ENCODE assay signal across 8 mouse cellular contexts in the genomic region with DNA sequence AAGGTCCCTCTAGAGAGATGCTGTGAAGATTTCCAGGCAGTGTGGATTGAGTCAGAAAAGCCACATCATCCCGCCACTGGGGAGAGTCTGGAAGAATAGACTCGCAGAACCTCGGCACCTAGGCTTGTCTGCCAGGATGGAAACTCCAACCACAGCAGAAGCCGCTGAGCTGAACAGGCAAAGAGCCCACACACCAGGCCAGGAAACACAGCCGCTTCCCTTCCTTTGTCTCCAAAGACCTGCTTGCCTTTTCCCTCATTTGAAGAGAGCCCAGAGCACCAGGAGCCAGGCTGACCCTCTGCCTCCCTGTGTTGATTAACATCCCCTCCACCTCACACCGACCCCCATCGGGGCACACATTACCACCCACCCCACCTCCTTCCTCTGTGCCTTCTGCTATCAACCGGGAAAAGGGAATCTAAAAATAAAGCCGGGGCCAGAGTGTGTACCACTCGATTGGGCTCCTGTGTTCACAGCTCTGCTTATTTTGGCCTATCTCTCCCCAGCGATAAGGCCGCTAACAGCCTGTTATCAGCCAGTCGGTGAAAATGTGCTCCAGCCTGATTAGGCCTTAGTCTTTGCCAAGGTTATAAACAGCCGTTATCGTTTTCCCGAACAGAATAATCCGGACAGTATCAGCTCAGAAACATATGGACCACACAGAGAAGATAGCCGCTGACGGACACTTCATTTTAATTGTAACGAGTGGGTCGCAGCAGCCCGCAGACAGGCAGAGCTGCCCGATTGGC.
DNase-seq lines count a peak whose midpoint lies in the region; ATAC-seq and TF ChIP-seq lines count a peak whose summit lies in the region.

No protein-coding gene starts in this region.

- intact Hi-C loops in heart, postnatal 14 days (cut with DNase I): loop anchor here (5.0 kb wide), 2 partner anchors 84 to 139 kb away; no protein-coding TSS in a partner anchor
- intact Hi-C loops in left cerebral cortex, postnatal 10 days (cut with DNase I): loop anchor here (5.0 kb wide), 1 partner anchor 46 kb away; no protein-coding TSS in a partner anchor

- no peak for TF ChIP-seq CTCF in bone marrow, adult 2 months (IDR thresholded peaks at IDR 0.05; ENCODE audit: control insufficient read depth, insufficient read depth, low read length)

- no peaks in the 10 kb centered on the region for H3K27me3 ChIP-seq in forebrain, embryonic 13.5 days

- 32% methylated on average over 23 of the region's 23 CpGs for WGBS in bone marrow, adult 2 months
- WGBS in forebrain, embryonic 13.5 days: 10% methylated on average over 23 of the region's 23 CpGs

- 0 out of 2 replicates have a peak, but pooled peaks cover 5% of the 10 kb centered on the region for H3K36me3 ChIP-seq in forebrain, embryonic 13.5 days (ENCODE audit: poor library complexity, severe bottlenecking)

- peak overlapping the region; percentile 63 for H3K9ac ChIP-seq in forebrain, embryonic 13.5 days

- H3K4me1 ChIP-seq in bone marrow, adult 2 months (ENCODE audit: control insufficient read depth, insufficient read depth, low read length): peaks cover 6% of the 10 kb centered on the region
- H3K4me1 ChIP-seq in forebrain, embryonic 13.5 days: peaks cover 99% of the 10 kb centered on the region

- H3K27ac ChIP-seq in bone marrow, adult 2 months (ENCODE audit: control insufficient read depth, insufficient read depth, low read depth, low read length, poor library complexity): peak overlapping the region; percentile 33
- H3K27ac ChIP-seq in forebrain, embryonic 13.5 days: peak overlapping the region; percentile 95

- peak overlapping the region; percentile 44 for H3K4me2 ChIP-seq in forebrain, embryonic 13.5 days

- no peaks in the 10 kb centered on the region for H3K9me3 ChIP-seq in forebrain, embryonic 13.5 days (replicated peaks)

- TF ChIP-seq POLR2A in bone marrow, adult 2 months (IDR thresholded peaks at IDR 0.05; ENCODE audit: borderline replicate concordance, control insufficient read depth, low read depth, low read length): no peak

- H3K4me3 ChIP-seq in bone marrow, adult 2 months (replicated peaks; ENCODE audit: control insufficient read depth, low read depth, low read length): no peak overlapping the region
- H3K4me3 ChIP-seq in forebrain, embryonic 13.5 days: no peak overlapping the region

- peak; percentile 26 for ATAC-seq in forebrain, embryonic 13.5 days

- peak; percentile 64 to 65 for DNase-seq in cerebellum, adult 18-20 months
- DNase-seq in heart, postnatal 14 days: peak; percentile 57
- peak; percentile 31 to 39 for DNase-seq in left cerebral cortex, postnatal 10 days (ENCODE audit: extremely low spot score in 1 of 2, low spot score in 2 of 2)
- DNase-seq in lung, postnatal 36 days: peak; percentile 87
- DNase-seq in right cerebral cortex, postnatal 25 days: peak; percentile 62
- no peak for DNase-seq in thymus, postnatal 4 days
